Comparison of ENCODE assay signal across 15 mouse cellular contexts in genomic region chr1:170704911-170705594, GRCm38 (mm10).
"Had no signal": no experiment of that assay in that cellular context is flagged by ENCODE, and none has a peak within 500 bp of the region (broad histone marks: within the 10 kb centered on the region; RNA-seq: fewer than 3 reads in every experiment).

No protein-coding gene starts in this region.

- ATAC-seq: liver, embryonic 12.5 days; midbrain, embryonic 15.5 days had no signal

- H3K36me3 ChIP-seq: limb, embryonic 10.5 days; midbrain, embryonic 15.5 days; stomach, embryonic 15.5 days had no signal

- H3K9ac ChIP-seq: kidney, embryonic 15.5 days; liver, embryonic 12.5 days; lung, embryonic 14.5 days; midbrain, embryonic 15.5 days; neural tube, embryonic 12.5 days; stomach, embryonic 15.5 days had no signal

- H3K4me3 ChIP-seq: kidney, embryonic 15.5 days; left cerebral cortex, adult 2 months; limb, embryonic 10.5 days; liver, embryonic 12.5 days; megakaryocyte, embryonic 14.5 days; midbrain, embryonic 15.5 days; neural tube, embryonic 12.5 days; stomach, embryonic 15.5 days had no signal

- H3K4me2 ChIP-seq: kidney, embryonic 15.5 days; liver, embryonic 12.5 days; lung, embryonic 14.5 days; midbrain, embryonic 11.5 days; midbrain, embryonic 15.5 days; neural tube, embryonic 12.5 days; stomach, embryonic 15.5 days had no signal

- H3K27me3 ChIP-seq: kidney, embryonic 15.5 days; liver, embryonic 12.5 days; midbrain, embryonic 15.5 days; neural tube, embryonic 12.5 days; stomach, embryonic 15.5 days had no signal

- H3K9me3 ChIP-seq: kidney, embryonic 15.5 days; limb, embryonic 10.5 days; liver, embryonic 12.5 days; megakaryocyte, embryonic 14.5 days; midbrain, embryonic 15.5 days; neural tube, embryonic 12.5 days; stomach, embryonic 15.5 days had no signal

- H3K4me1 ChIP-seq: kidney, embryonic 15.5 days; midbrain, embryonic 15.5 days; neural tube, embryonic 12.5 days had no signal

- DNase-seq: kidney, postnatal 14 days; lung, embryonic 14.5 days; lung, postnatal 10 days; right cerebral cortex, postnatal 14 days; thymus, postnatal 36 days had no signal

- H3K27ac ChIP-seq: kidney, embryonic 15.5 days; left cerebral cortex, adult 2 months; limb, embryonic 10.5 days; liver, embryonic 12.5 days; macrophage; midbrain, embryonic 15.5 days; neural tube, embryonic 12.5 days; stomach, embryonic 15.5 days had no signal
